Mouse (Mus musculus) ovary, postnatal 14 days (tissue): ENCODE results near the gene Adam22.

ENCODE experiments used
- DNase-seq: peaks from one replicate; pipeline ENCODE4 v3.0.0; 2022; ENCODE audit warnings: low spot score

Gene Adam22

DNA sequence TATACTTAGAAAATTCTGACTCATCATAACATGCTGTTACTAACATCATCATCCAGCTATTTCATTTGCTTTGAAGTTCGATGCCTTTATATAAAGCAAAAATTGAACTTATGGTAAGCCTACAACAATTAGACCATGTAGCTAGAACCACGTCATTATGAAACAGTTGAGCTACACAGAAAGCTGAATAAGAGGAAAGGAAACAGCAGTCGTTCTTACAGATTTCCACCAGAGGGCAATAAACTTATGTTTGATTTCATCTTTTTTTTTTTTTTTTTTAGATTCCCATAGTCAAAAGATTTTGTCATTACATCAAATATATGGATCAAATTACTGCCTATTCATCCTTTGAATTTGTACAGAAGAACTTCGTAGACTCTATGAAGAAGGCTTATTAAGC, 203.2 kb downstream of the Adam22 start:
- DNase-seq = no peak

- no peak for DNase-seq
Measured at GRCm38 (mm10) chr5:8151645-8152044, 216.3 kb downstream of the Adam22 start.

DNA sequence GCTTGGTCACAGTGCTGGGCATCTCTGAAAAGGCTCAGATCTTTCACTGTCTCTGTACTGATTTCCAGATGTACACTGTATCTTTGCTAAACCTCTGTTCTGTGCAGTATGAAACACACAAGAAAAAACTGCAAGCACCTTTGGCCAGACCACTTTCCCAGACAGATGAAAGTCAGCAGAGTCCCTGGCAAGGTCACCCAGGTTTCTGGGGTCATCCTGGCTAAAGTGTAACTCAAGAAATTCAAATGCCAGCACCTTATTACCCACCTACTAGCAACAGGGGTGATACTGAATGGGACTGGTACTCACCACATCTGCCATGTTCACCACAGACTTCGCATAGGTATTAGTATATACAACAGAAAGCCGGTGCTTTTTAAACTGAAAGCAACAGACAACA, 221.8 kb downstream of the Adam22 start:
- DNase-seq = no peak

GRCm38 (mm10) chr5:8145473-8145872, 222.5 kb downstream of the Adam22 start:
- DNase-seq = no peak

GRCm38 (mm10) chr5:8132546-8132945, 235.4 kb downstream of the Adam22 start:
- DNase-seq = no peak

GRCm38 (mm10) chr5:8131918-8132317, 236.0 kb downstream of the Adam22 start:
- no peak for DNase-seq

- DNase-seq = no peak
Measured at GRCm38 (mm10) chr5:8129750-8130149, 238.2 kb downstream of the Adam22 start.

DNA sequence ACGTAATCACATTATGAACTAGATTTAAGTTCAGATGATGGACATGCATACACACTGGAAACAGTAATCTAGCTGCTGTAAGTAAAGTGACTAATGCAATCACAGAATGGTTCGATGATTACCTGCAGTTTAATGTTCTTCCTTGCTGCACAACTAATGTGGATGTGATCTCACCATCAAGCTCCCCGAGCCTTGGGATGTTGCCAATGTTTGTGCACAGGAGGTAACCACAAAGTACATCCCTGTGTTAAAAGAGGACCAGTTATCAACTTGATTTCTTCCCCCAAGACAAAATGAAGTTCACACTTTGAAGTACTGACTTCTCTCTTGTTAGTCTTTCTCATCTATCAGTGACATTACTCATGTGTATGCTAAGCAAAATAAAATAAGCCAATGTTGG, 247.0 kb downstream of the Adam22 start:
- DNase-seq = no peak

GRCm38 (mm10) chr5:8120087-8120486, 247.9 kb downstream of the Adam22 start:
- no peak for DNase-seq

DNA sequence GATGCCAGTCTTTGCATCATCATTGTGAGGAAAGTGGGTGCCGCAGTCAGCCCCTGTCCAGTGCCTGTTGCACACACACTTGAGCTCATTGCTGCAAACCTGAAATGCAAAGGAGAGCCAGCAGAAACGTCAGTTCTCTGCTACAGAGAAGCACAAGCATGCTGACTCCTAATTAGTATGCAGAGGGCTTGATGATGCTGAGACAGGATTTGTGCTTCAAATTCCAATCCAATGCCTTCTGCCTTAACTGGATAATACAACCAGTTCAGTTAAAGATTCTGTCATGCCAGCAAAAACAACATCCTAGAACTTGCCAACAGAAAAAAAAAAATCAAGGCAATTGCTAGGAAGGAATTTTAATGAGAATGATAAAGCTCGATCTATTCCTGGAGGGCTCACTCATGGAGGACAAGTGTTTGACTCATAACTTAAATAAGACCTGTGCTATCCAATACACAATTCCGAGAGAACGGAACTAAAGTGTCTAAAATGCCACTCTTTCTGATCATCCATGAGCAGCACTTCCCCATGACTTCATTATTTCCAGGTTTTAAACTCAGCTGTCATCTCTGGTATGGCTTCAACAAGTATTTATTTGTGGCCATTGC, 251.3 kb downstream of the Adam22 start:
- no peak for DNase-seq

DNA sequence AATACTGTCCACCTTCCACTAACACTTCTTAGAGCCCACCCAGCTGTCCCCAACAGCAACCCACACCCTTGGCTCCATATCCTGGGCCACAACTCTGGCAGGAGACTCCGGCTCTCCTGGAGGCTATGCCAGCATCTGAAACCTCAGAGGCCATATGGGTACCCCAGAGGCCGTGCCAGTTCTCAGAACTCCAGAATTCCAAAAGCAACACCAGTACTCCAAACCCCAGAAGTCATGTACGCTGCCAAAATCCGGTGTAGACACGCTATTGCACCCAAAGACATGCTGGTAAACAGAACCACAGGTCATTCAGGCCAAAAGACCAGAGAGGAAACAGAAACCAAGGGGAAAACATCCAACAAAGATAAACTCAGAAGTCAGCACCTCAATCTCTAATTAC, 255.7 kb downstream of the Adam22 start:
- DNase-seq = no peak

DNA sequence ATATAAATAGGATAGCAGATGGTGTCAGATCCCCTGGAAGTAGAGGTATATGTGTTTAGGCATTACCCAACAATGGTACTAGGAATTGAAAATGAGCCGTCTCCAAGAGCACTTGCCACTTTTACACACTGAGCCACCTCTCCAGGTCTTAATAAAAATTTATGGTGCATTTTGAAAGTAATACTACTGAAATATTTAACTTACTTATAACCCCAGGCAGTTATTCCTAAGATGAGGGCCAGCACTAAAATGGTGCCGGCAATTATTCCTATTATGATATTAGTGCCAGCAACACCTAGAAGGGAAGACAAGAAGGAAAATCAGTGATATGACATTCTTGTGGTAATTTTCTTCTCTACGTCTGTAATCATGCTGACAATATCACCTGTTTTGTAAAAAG, 256.3 kb downstream of the Adam22 start:
- DNase-seq = no peak

DNA sequence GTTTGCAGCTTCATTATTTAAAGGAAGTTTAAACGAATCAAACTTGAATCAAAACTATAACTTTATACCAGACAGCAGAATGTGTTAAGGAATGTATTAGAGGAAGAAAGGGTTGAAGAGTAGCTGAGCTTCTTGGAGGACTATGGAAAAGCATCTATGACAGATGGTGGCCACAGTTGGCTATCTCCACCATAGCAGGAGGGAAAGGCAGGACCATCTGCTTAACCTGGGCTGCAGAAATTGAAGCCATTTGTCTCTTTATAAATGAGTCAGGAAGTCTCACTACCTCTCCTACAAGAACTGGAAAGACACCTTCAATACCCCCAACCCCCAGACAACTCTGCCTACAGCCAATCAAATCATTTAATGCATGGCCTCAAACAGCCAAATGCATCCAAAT, 272.3 kb downstream of the Adam22 start:
- DNase-seq = no peak

DNA sequence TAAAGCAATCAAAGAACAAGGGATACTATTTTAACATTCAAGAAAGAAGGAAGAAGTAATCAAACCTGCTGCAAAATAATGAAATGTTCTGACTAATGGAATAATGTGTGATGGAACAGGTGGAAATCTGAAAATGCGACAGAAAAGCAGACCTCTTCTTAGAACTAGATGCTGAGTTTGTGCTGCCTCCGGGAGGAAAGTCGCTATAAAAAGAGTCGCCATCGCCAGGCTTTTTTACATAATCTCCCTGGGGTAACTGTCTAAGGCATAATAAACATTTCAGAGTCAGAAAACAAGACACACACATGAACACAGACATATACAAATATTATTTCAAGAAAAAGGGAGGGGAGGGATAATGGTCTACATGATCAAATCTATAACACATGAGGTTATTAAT, 273.0 kb downstream of the Adam22 start:
- DNase-seq = no peak

- DNase-seq = no peak
Measured at GRCm38 (mm10) chr5:8088147-8088546, 279.8 kb downstream of the Adam22 start.

DNA sequence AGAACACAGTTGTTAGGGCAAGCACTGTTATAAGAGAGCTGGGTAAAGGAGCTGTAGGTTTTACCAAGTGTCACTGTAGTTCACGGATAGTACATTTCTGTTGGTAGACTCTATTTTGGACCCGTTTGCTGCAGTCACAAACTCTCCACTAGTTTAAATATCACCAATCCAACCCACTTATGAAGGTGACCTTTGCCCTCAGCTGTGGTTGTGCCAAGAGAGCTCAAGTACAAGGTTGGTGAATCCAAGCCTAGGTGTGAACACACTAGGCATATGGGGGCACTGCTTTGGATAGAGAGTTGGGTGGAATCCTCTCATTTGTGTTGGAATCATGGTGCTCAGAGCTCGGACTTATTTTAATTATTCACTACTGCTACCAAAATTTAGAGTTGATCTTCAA, 282.3 kb downstream of the Adam22 start:
- no peak for DNase-seq

DNA sequence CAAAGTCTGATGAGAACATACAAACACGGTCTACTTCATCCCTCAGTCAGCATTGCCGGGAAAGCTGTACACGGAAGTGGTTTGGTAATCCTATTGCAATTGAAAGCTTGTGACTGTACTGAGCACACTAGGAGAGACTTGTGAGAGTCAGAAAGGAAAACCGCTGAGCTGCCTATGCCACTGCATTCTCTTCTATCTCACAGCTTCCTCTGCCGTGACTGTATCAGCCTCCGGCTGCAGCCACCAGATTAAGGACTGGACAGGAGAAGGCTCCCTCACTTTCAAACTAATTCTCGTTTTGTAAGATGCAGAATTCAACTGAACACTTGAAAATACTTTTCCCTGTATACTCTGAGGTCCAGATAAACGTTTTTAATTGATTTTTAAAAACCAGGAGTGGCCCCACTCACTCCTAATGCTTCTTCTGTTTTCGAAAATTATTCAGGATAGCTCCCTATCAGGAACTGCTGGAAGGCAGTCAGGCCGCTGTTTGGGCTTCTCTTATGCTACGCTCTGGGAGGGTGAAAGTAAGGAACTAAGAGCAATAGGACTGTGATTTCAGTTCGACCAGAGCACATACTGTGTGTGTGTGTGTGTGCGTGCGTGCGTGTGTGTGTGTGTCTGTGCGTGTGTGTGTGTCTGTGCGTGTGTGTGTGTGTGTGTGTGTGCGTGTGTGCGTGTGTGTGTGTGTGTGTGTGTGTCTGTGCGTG, 285.0 kb downstream of the Adam22 start:
- DNase-seq = no peak

DNA sequence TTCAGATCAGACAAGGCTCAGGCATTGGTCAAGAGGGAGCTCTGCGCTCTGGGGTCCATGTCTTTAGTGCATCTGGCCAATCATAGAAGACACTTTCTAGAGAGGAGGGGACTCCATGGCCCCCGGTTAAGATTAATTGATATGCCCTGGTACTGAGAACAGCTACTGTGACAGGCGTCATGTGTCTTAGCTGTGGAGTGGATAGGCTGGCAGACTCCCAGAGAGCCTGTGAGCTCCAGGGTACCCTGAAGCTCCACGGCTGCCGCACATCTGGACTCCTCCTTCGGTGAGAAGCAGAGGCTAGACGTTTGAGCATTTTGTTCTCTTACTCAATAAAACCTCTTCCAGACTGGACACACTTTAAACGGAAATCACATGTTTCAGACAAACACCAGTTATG, 290.5 kb downstream of the Adam22 start:
- DNase-seq = no peak

DNA sequence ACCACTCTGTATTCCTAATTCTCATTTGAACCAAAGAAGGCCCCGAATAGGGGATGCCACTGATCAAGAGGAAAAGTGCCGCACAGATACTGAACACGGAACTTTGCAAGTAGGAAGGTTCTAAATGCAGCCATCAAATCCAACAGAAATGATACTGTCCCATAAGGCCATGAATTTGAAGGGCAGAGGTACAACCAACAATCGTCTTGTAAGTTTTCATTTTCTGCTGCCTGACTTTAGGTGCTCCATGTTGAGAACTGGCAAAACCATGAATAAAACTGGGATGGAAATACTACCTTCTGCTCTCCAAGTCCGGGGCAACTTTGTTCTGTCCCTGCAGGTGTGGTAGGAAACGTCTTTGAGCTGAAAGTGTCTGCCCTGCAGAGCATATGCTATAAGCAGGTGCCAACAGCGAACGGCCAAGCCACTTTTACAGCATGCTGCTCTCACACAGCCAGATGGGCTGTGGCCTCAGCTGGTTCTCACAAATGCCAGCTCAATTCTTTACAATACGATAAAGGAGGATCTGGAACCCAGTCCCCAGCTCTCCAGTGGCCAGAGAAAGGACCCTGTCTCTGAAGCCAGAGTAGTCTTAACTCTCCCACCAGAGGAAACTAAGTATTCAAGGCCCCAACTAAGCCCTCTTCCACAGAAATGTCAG, 293.9 kb downstream of the Adam22 start:
- DNase-seq = no peak

GRCm38 (mm10) chr5:8073406-8073805, 294.6 kb downstream of the Adam22 start:
- no peak for DNase-seq

DNA sequence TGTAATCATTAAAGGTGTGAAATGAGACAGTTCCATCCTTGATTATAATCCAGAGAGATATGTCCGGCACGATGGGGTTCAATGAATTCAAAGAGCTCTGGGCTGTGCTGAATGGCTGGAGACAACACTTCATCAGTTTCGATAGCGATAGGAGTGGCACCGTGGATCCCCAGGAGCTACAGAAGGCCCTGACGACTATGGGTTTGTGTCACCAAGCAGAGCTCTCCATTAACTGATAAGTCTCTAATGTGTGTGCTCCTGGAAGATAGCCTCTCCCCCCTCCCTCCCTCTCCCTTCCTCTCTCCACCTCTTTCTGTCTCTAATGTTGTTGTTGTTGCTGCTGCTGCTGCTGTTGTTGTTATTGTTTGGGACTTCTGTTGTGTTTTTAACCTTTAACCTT, 304.8 kb downstream of the Adam22 start:
- DNase-seq = no peak

DNA sequence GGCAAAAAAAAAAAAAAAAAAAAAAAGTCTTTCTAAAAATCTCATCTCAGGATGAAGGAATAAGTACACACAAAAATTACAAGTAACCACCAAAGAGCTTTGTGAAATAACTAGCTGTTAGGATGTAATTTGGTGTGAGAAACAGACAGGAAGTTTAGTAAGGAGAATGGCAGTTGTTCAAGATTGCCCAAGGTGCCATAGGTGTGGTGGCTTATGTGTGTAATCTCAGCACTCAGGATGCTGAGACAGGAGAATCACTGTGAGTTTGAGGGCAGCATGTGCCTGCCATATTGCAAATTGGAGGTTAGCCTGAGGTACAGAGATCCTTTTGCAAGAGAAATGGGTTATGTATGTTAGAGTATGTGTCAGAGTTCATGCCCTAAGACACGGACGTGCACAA, 305.5 kb downstream of the Adam22 start:
- DNase-seq = no peak

- DNase-seq = no peak
Measured at GRCm38 (mm10) chr5:8058056-8058455, 309.9 kb downstream of the Adam22 start.

GRCm38 (mm10) chr5:8057018-8057323, 311.0 kb downstream of the Adam22 start:
- no peak for DNase-seq
